Mouse (Mus musculus) macrophage (primary cell): ENCODE measurements around the gene Nomo1. TPM values are rescaled to one million over a fixed set of nuclear protein-coding genes. Genes with fewer than 3 reads are reported as not detected.

ENCODE experiments used
- H3K27ac ChIP-seq: fragments of 350-480 bp; formaldehyde crosslinking; 2 replicates; pipeline ENCODE4 v1.9.0; 2021
- H3K36me3 ChIP-seq: fragments of 350-480 bp; formaldehyde crosslinking; 2 replicates; pipeline ENCODE4 v1.9.0; 2021; ENCODE audit errors: inconsistent target
- H3K4me3 ChIP-seq: fragments of 350-480 bp; formaldehyde crosslinking; 2 replicates; pipeline ENCODE4 v1.9.0; 2021; ENCODE audit errors: inconsistent target
- H3K79me2 ChIP-seq: fragments of 350-480 bp; formaldehyde crosslinking; 2 replicates; pipeline ENCODE4 v1.9.0; 2021; ENCODE audit errors: inconsistent target
- WGBS: methylation state at CpG from one replicate; pipeline ENCODE4 v1.1.7; 2026; ENCODE audit warnings: inconsistent platforms; ENCODE audit not compliant: missing documents; 5-methylcytosine and 5-hydroxymethylcytosine counted together
- polyA plus RNA-seq: library from polyadenylated mRNA; stranded (reverse); fragments of 250-400 nt; gene quantifications from 3 replicates; pipeline ENCODE4 v1.2.4, GENCODE M21; 2018; ENCODE audit warnings: inconsistent platforms

The Nomo1 gene
- polyA plus RNA-seq, 1 experiment from 2014 or later = 19.6 TPM

DNA sequence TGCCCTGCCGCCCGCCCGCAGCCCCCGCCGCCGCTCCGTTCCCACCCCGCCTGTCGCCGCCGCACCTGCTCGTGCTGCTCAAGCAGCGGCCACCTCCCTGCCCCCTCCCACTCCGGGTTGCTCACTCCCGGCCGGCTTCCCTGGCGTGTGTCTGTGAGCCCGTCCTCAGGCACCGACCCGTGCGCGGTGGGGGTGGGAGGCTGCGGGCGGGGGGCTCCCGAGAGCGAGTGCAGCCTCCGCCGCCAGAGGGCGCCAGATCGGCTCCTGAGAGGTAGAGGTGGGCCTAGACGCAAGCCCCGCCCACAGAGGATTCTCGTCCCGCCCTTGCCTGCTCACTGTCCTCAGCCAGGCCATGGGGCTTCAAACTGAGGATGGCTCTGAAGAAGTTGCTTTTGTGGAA lies 67.1 kb downstream of the Nomo1 start, which contains the start of gene Kcnj11:
Kcnj11 (minus strand) TSS at position 202 of the 400 bp plus-strand sequence.
- Histone ChIP-seq H3K79me2 (no peaks in the 10 kb centered on the region), H3K27ac (no peak within 1 kb of the TSS), H3K36me3 (no peaks in the 10 kb centered on the region), H3K4me3 (no peak within 1 kb of the TSS)
- 2% methylated on average over 21 of the region's 34 CpGs for WGBS

DNA sequence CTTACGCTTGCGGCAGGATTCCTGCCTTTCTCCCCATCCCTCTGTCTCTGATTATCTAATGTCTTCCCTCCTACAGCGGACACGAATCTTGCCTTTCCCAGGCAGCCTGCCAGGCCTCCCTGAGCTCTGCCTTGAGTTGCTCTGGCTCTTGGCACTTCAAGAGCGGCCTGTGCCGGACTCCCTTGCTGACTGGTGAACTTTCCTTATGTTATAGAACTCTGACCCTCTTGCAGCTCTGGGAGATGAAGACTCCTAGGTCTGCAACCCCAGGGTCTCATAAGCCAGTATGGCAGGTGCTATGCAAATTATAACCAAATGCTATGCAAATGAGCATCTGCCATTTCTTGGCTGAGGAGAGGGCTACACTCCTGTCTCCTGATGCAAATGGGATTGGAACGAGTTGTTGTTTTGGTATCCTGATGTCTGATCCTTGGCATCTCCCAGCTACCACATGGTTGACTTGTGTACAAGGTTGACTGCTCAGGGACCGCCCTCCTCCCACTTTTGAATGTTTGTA lies 69.6 kb downstream of the Nomo1 start:
- Histone ChIP-seq H3K4me3 (no peak overlapping the region), H3K27ac (no peak overlapping the region), H3K79me2 (no peaks in the 10 kb centered on the region), H3K36me3 (no peaks in the 10 kb centered on the region)
- WGBS = 78% methylated on average over 8 of the region's 8 CpGs

DNA sequence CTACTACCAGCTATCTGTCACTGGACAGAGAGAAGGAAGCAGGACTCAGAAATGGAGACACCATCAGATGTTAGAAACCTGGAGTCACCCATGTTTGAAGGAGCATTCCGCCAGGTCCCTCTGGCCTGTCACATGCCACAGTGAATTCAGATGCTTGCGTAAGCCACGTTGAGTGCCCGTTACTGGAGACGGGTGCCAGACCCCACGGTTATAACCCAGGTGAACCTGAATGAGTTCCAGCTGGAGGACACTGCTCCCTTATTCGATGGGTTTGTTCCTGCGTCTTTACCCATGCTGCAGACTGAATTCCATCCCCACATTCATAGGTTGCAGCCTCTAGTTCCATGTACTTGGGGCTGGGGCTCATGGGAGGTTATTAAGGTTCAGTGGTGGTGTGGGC lies 70.3 kb downstream of the Nomo1 start:
- no peaks in the 10 kb centered on the region for H3K36me3 ChIP-seq
- 74% methylated on average over 8 of the region's 8 CpGs for WGBS
- no peak overlapping the region for H3K4me3 ChIP-seq

DNA sequence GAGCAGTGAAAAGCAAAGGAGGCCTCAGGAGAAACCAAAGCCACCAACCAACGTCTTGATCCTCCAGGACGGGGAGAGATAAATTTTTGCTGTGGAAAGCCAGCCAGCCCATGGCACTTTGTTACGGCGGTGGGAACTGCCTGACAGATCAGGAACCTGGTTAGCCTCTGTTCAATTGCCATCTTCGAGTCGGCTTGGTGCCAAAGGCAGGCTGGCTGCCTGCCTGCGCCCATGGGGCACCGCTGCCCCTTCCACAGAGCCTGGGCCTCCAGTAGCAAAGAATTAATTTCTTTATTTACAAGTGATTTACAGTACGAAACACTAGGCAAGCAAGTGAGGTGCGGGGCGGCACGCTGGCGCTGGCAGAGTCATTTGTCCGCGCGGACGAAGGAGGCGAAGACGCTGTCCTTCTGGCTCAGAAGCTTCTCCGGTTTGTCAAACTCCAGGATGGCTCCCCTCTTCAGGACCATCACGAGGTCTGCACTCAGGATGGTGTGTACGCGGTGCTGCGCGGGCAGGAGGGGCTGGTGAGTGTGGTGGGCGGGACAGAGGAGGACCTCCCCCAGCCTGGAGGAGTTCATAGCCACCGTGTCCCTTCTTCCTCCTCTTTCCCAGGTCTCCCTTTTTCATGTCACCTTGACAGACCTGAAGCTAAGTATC lies 70.9 kb downstream of the Nomo1 start:
- Histone ChIP-seq H3K4me3 (no peak overlapping the region), H3K27ac (no peak overlapping the region), H3K79me2 (no peaks in the 10 kb centered on the region), H3K36me3 (no peaks in the 10 kb centered on the region)
- 82% methylated on average over 27 of the region's 27 CpGs for WGBS

More for the DNA sequence above, 70.3 kb downstream of the Nomo1 start:
- H3K79me2 ChIP-seq = no peaks in the 10 kb centered on the region
- no peak overlapping the region for H3K27ac ChIP-seq

DNA sequence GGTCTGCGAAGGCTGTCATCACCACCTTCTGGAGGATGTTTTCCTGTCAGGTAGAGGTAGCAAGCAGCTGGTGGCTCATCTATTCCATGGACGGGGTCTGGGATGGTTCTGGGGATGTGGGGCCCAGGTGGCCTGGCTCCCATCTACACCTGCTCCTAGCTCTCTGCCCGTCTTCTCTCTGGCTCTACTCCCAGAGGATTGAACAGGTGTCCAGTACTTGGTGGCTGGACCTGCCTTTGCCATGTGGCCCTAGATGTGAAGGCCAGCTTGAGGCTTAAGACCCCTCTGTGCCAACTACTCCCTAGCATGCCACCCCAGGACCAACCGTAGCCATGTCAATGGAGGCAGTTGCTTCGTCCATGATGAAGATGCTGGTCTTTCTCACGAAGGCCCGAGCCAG lies 72.0 kb downstream of the Nomo1 start:
- Histone ChIP-seq H3K4me3 (no peak overlapping the region), H3K36me3 (no peaks in the 10 kb centered on the region), H3K27ac (no peak overlapping the region), H3K79me2 (no peaks in the 10 kb centered on the region)
- 96% methylated on average over 7 of the region's 7 CpGs for WGBS

DNA sequence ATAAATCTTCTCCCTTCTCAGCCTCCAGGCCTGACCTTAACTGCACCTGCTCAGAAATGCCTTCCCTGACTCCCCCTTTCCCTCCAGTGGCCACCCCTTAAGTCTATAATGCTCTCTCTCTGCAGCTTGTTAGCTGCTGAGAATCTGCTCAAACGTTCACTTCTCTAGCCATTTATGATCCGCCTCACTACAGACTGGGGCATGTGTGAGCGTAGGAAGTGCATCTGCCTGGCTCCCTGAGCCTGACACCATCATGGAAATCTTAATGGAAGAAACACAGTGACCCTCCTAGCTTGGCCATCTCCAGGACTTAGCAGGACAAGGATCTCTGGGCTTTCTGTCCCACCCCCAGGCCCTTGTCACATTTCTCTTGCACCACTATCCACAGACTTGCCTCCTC lies 76.6 kb downstream of the Nomo1 start:
- Histone ChIP-seq H3K79me2 (no peaks in the 10 kb centered on the region), H3K27ac (no peak overlapping the region), H3K4me3 (no peak overlapping the region), H3K36me3 (no peaks in the 10 kb centered on the region)
- 79% methylated on average over 3 of the region's 3 CpGs for WGBS

DNA sequence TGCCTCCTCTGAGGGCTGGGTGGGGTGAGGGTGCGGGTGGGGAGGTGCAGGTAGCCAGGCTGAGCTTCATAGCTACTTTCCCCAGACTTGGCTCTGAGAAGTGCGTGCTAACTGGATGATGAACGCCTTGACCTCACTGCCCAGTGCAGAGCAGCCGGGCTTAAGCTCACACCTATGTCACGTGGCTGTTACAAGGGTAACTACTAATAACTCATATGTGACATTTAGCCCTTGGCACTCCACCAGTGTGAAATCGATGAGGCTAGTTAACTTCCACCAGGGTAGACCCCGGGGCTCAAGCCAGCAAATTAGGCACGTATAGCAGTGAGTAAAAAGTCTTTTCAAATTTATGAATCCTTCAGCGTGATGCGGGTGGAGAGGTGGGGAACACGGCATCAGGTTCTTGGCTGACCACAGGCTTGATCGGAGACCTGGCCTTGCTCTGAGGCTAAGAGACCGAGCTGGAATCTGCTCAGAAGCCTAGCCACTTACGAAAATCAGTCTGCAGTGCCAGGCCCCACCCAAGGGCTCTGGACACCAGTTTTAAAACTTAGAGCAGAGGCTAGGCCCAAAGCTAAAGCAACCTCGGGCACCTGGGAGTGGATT lies 77.8 kb downstream of the Nomo1 start:
- H3K36me3 ChIP-seq = no peaks in the 10 kb centered on the region
- H3K27ac ChIP-seq = no peak overlapping the region
- WGBS = 93% methylated on average over 15 of the region's 15 CpGs
- no peak overlapping the region for H3K4me3 ChIP-seq
- no peaks in the 10 kb centered on the region for H3K79me2 ChIP-seq

DNA sequence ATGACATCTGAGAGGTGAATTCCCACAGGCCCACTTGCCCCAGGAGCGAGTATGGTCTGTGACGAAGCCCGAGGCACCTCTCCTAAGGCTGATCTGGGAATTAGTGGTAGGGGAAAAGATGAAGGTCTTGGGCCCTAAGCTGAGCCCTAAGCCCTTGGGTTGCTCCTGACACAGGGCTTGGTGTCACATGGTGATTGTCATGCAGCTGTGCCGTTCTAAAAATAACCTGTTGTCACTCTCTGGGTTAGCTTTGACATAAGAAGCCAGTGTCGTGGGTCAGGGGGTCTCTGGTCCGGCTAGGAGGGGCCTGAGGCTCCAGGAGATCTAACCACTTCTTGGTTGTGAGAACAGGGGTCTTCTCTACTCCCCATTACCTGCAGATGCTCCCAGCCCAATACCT lies 78.4 kb downstream of the Nomo1 start:
- Histone ChIP-seq H3K36me3 (no peaks in the 10 kb centered on the region), H3K79me2 (no peaks in the 10 kb centered on the region), H3K4me3 (no peak overlapping the region), H3K27ac (no peak overlapping the region)
- WGBS = 81% methylated on average over 6 of the region's 6 CpGs

DNA sequence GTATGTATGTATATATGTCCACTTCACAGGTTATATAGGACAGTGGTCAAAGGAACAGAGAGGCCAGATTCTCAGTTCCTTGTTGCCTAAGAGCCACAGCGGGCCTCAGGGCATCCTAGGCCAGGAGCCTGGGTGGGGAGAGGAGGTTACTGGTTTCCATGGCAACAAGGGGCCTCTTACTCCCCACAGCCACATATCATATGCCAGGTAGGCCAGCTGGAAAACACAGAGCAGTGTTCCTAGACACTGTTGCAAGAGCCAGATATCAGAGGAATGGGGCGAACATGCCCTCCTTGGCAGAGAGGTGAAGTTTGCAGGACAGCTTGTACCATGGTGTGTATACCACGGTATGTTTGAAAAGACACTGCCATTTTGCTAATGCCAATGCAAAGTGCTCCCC lies 79.9 kb downstream of the Nomo1 start:
- WGBS = 86% methylated on average over 3 of the region's 3 CpGs
- no peaks in the 10 kb centered on the region for H3K36me3 ChIP-seq
- H3K79me2 ChIP-seq = no peaks in the 10 kb centered on the region
- H3K27ac ChIP-seq = no peak overlapping the region
- H3K4me3 ChIP-seq = no peak overlapping the region

DNA sequence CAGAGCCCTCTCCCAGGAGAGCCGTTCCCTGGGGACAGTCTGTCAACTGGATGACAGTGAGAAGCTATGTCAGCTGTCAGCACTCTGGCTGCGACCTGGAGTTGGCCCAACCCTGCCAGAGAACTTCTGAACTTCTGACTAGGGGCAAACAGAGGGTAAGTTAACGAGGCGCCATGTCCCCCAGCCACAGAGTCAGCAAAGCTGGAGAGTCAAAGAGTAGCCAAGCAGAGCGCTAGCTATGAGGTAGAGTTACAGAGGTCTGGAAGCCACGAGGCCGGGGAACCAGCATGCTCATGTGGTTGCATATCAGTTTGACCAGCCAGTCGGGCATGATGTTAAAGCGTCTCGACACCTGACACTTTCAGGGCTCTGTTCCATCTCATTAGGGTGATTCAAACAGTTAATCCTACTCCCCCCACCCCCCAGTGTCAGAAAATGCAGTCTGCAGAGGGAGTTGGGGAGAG lies 82.7 kb downstream of the Nomo1 start:
- Histone ChIP-seq H3K36me3 (no peaks in the 10 kb centered on the region), H3K27ac (no peak overlapping the region), H3K4me3 (no peak overlapping the region), H3K79me2 (no peaks in the 10 kb centered on the region)
- WGBS = 58% methylated on average over 10 of the region's 10 CpGs

DNA sequence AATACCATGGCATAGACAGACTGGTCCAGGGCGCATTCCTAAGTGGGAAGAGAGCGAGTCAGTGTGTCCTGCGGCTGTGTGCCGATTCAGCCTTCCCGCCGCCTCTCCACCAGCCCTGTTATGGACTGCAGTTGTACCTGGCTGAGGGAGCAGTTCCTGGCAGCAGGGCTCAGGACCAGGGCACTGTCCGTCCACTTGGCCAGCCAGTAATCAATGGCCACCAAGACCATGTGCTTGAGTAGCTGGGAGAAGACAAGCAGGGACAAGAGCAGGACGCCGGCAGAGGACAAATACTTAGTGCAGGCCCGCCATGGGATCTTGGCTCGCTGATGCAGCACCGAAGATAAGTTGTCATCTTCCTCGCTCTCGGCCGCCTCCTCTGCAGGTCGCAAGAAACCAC lies 83.5 kb downstream of the Nomo1 start:
- no peaks in the 10 kb centered on the region for H3K79me2 ChIP-seq
- no peak overlapping the region for H3K27ac ChIP-seq
- WGBS = 96% methylated on average over 16 of the region's 16 CpGs
- H3K4me3 ChIP-seq = no peak overlapping the region
- H3K36me3 ChIP-seq = no peaks in the 10 kb centered on the region

DNA sequence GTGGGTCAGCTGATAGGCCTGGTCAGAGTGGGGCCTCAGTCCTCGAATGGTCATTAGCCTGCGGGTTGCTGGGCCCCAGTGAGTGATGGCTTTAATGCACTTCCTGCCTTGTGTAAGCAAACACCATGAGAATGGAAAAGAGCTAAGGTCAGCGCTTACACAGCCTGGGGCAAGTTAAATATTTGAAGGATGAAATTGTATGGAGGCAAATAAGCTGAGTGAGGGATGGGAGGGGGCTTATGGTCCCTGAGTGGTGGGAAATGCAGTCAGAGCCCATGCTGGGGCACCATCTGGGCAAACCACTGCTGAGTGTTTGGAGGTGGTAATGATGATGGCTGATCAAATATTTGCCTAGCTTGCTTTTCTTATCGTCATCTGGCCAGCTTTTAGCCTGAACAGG lies 89.5 kb downstream of the Nomo1 start:
- Histone ChIP-seq H3K79me2 (no peaks in the 10 kb centered on the region), H3K4me3 (no peak overlapping the region), H3K36me3 (no peaks in the 10 kb centered on the region), H3K27ac (no peak overlapping the region)
- 52% methylated on average over 4 of the region's 4 CpGs for WGBS

DNA sequence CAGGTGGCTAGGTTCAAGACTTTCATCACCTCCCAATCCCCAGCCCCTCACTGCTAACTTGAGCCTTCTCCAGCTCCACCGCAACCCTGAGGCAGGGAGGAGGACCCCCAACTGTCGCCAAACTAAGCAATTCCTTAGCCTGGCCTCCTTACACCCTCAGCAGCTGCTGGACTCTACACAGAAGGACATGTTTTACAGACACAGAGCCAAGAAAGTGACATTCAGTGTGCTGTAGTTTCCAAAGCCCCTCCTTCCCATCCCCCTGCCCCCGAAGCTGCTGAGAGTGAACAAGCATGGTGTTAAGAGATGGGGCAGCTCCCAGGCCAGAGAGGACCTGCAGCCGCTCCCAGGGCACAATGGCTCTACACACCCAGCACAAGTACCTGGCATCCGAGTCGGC lies 91.0 kb downstream of the Nomo1 start:
- H3K36me3 ChIP-seq = no peaks in the 10 kb centered on the region
- WGBS = 95% methylated on average over 6 of the region's 6 CpGs
- H3K27ac ChIP-seq = no peak overlapping the region
- H3K79me2 ChIP-seq = no peaks in the 10 kb centered on the region
- H3K4me3 ChIP-seq = no peak overlapping the region

DNA sequence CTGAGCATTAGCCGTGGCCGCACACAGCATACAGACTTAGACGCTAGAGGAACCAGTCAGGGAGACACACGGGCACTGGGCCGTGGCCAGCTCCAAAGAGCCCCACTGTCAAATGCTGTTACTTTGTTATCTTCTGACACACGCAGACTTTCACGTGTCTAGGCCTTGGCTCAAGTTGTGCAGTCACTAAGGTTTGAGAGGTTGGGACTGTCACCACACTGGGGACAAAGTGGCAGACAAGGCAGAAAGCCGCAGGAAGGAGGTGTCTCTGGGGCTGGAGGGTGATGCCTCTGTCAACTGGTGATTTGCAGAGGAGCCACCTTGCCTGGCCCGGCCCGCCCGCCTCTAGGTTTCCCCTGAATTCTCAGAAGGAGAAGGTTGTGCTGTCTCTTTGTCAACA lies 91.8 kb downstream of the Nomo1 start:
- 96% methylated on average over 11 of the region's 11 CpGs for WGBS
- Histone ChIP-seq H3K27ac (no peak overlapping the region), H3K4me3 (no peak overlapping the region), H3K79me2 (no peaks in the 10 kb centered on the region), H3K36me3 (no peaks in the 10 kb centered on the region)

DNA sequence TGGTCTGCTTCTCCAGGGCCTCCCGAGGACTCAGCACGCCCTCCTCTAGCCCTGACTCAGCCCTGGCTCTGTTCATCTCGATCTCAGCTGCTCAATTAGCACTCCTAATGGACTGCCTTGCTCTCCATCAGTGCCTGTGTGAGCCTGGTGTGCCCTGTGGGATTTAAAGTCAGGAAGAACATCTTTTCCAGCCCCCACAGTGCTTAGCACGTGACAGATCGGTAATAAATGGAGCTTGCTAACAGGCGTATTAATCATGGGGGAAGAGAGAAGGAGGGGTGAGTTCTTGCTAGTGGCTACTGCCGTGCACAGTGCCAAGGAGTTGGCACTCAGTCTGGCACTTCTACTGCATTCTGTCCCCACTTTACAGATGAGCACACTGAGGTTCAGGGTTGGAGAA lies 94.7 kb downstream of the Nomo1 start:
- Histone ChIP-seq H3K4me3 (no peak overlapping the region), H3K27ac (no peak overlapping the region), H3K36me3 (no peaks in the 10 kb centered on the region), H3K79me2 (no peaks in the 10 kb centered on the region)
- 76% methylated on average over 7 of the region's 7 CpGs for whole genome bisulfite sequencing
